Mouse (Mus musculus) ES-Bruce4 (cell line): ENCODE measurements around the gene Pum2. TPM values are rescaled to one million over a fixed set of nuclear protein-coding genes. Genes with fewer than 3 reads are reported as not detected.
A peak's percentile ranks its signal among the peaks of the same experiment; 100 is the strongest.

Source experiments
- H3K27ac ChIP-seq: 2 replicates; pipeline ENCODE4 v1.5.1; 2012; ENCODE audit warnings: low read length, inconsistent platforms; ENCODE audit not compliant: insufficient read depth
- H3K27me3 ChIP-seq: 2 replicates; pipeline ENCODE4 v1.6.1; 2012; ENCODE audit warnings: mild to moderate bottlenecking, low read length, inconsistent platforms; ENCODE audit not compliant: control insufficient read depth, poor library complexity, insufficient read depth, severe bottlenecking
- H3K36me3 ChIP-seq: 2 replicates; pipeline ENCODE4 v1.6.1; 2012; ENCODE audit warnings: inconsistent platforms, mild to moderate bottlenecking, low read length, moderate library complexity; ENCODE audit not compliant: control insufficient read depth, poor library complexity, insufficient read depth, severe bottlenecking
- H3K4me1 ChIP-seq: one replicate; pipeline ENCODE4 v1.8.1; 2011; ENCODE audit warnings: low read length; ENCODE audit not compliant: control insufficient read depth, insufficient read depth
- H3K4me3 ChIP-seq: 2 replicates; pipeline ENCODE4 v1.5.1; 2011; ENCODE audit warnings: low read depth, mild to moderate bottlenecking, low read length
- H3K9ac ChIP-seq: 2 replicates; pipeline ENCODE4 v1.6.1; 2012; ENCODE audit warnings: low read depth, mild to moderate bottlenecking, inconsistent platforms; ENCODE audit not compliant: poor library complexity, severe bottlenecking
- H3K9me3 ChIP-seq: replicated peaks from 2 replicates; pipeline ENCODE4 v1.6.1; 2012; ENCODE audit warnings: mild to moderate bottlenecking, low read length, inconsistent platforms; ENCODE audit not compliant: control insufficient read depth, poor library complexity, insufficient read depth, severe bottlenecking
- CTCF ChIP-seq: IDR thresholded peaks from one replicate; pipeline ENCODE4 v1.8.1; 2011; ENCODE audit warnings: low read depth, low read length
- EP300 ChIP-seq: IDR thresholded peaks from 2 replicates; pipeline ENCODE4 v1.6.1; 2011; ENCODE audit warnings: low read depth, low read length; ENCODE audit not compliant: insufficient read depth
- POLR2A ChIP-seq: IDR thresholded peaks from one replicate; pipeline ENCODE4 v1.8.1; 2011; ENCODE audit warnings: low read length; ENCODE audit not compliant: insufficient read depth
- polyA plus RNA-seq: library from polyadenylated mRNA; stranded (reverse); fragments of >200 nt; gene quantifications from 2 replicates; pipeline ENCODE4 v1.2.4, GENCODE M21; 2011; ENCODE audit warnings: low read depth; ENCODE audit not compliant: missing spikeins, insufficient read depth, insufficient read length

Gene Pum2
- polyA plus RNA-seq, 1 experiment, result 210 TPM

- no peak overlapping the region for H3K9ac ChIP-seq
- TF ChIP-seq POLR2A (no peak), EP300 (no peak), CTCF (no peak)
- no peak overlapping the region for H3K27ac ChIP-seq
- H3K4me1 ChIP-seq, result no peaks in the 10 kb centered on the region
- H3K9me3 ChIP-seq, result no peaks in the 10 kb centered on the region
- no peaks in the 10 kb centered on the region for H3K27me3 ChIP-seq
- H3K36me3 ChIP-seq, result no peaks in the 10 kb centered on the region
- no peak overlapping the region for H3K4me3 ChIP-seq
Measured at GRCm38 (mm10) chr12:8662721-8663120, 11.2 kb upstream of the Pum2 start.

DNA sequence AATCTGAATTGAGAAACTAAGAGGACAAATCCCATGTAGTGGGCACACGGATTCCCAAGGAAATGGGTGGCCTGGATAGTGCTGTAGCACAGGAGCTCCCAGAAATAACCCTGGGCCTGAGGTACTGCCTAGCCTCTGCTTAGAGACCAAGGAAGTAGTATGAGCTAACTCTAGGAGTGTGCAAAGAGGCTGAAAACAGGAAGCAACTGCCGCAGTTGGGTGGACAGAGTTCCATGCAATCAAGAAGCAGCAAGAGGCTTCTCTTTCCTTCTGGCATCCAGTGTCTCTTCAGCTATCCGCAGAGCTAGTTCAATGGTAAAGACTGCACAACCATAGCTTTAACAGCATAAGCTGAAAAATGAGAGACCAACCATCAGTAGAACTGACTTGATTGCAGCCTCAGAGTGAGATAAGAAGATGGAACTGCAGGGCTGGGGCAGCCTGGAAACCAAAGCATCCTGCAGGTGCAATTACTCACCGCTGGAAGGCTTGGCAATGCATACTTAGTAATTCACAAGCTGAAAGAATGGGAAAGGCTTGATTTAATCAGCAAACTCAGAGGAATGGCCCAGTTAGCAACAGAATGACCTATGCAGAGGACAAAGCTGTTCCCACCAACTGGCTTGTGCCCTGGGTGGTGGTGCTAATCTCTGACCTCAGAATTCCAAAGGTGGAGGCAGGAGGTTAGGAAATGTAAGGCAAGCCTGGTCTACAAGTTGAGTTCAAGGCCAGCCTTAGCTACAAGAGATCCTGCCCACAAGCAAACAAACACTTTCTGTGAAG, 6.3 kb upstream of the Pum2 start:
- no peaks in the 10 kb centered on the region for H3K36me3 ChIP-seq
- H3K9ac ChIP-seq, result no peak overlapping the region
- H3K27me3 ChIP-seq, result no peaks in the 10 kb centered on the region
- TF ChIP-seq POLR2A (no peak), EP300 (no peak), CTCF (no peak)
- no peak overlapping the region for H3K27ac ChIP-seq
- H3K4me3 ChIP-seq, result no peak overlapping the region
- H3K9me3 ChIP-seq, result no peaks in the 10 kb centered on the region
- no peaks in the 10 kb centered on the region for H3K4me1 ChIP-seq

DNA sequence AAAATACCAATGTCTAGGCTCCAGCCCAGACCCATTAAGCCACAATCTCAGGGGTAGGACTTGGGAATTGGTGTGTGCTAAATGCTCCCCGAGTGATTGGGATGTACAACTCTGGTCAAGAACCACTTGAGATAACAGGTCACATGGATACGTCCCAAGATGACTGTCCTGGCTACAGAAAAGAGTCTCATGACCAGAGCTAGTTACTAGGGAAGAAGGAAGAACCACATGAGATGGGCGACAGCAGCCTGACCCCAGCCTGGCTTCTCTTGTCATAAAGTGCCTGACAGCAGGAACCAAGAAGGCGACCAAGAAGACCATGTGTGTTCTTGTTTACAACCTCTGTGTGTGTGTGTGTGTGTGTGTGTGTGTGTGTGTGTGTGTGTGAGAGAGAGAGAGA, 4.5 kb upstream of the Pum2 start:
- H3K4me1 ChIP-seq, result no peaks in the 10 kb centered on the region
- H3K9ac ChIP-seq, result no peak overlapping the region

DNA sequence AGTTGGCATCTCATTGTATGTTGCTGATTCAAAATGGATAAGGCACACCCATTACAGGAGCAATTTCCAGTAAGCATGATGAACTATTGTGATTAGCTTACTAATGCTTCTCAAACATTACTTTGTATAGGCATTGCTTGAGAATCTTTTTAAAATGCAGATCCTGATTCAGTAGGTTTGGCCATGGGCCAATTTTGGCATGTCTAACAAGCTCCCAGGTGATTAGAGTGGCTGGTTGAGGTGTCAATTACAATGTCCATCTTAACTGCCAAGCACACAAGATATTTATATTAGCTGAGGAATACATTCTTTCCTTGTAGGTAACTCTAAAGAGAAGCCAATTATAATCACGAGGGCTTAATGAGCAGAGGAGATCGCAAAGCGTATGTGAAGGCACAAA, 4.1 kb upstream of the Pum2 start:
- Histone ChIP-seq H3K27ac (no peak overlapping the region), H3K9me3 (no peaks in the 10 kb centered on the region), H3K27me3 (no peaks in the 10 kb centered on the region), H3K36me3 (no peaks in the 10 kb centered on the region), H3K4me3 (no peak overlapping the region), H3K9ac (no peak overlapping the region), H3K4me1 (no peaks in the 10 kb centered on the region)
- TF ChIP-seq CTCF (no peak), EP300 (no peak), POLR2A (no peak)

More for the DNA sequence above, 4.5 kb upstream of the Pum2 start:
- Histone ChIP-seq H3K9me3 (no peaks in the 10 kb centered on the region), H3K27ac (no peak overlapping the region), H3K4me3 (no peak overlapping the region), H3K27me3 (no peaks in the 10 kb centered on the region), H3K36me3 (no peaks in the 10 kb centered on the region)
- TF ChIP-seq CTCF, result no peak
- no peak for TF ChIP-seq POLR2A
- no peak for TF ChIP-seq EP300

GRCm38 (mm10) chr12:8673121-8673973, 587 bp upstream of the Pum2 start:
- TF ChIP-seq EP300 (no peak), CTCF (no peak), POLR2A (no peak)
- Histone ChIP-seq H3K4me3 (peak overlapping the region; percentile 89), H3K27me3 (no peaks in the 10 kb centered on the region), H3K36me3 (peaks cover 9% of the 10 kb centered on the region), H3K9ac (peak overlapping the region; percentile 99), H3K4me1 (peaks cover 2% of the 10 kb centered on the region), H3K9me3 (no peaks in the 10 kb centered on the region), H3K27ac (peak overlapping the region; percentile 64)

DNA sequence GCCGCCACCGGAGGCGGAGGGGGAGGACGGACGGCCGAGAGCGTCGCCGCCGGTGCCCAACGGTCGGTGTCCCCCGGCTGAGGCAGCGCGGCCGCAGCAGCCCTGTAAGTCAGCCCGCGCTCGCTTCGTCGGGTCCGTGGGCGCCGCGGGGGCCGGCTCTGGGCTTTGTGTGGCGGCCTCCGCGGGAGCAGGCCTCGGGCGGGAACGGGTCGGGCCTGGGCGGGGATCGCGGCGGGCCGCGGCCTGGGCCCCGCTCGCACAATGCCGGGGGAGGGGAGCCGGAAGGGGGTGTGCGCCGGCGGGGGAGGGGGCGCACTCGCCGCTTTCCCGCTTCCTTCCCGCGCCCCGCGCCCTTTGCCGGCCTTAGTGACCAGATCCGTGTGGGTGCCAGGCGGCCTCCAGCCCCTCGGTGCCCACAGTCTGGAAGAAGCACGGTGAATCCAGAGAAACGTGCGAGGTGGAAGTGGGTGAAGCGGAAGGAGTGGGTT, 487 bp downstream of the Pum2 start:
- Histone ChIP-seq H3K27me3 (no peaks in the 10 kb centered on the region), H3K27ac (peak overlapping the region; percentile 42; the same call in 1 of the 2 replicates), H3K9me3 (no peaks in the 10 kb centered on the region), H3K4me3 (peak overlapping the region; percentile 100), H3K36me3 (peaks cover 9% of the 10 kb centered on the region), H3K4me1 (peaks cover 2% of the 10 kb centered on the region), H3K9ac (peak overlapping the region; percentile 99)
- TF ChIP-seq EP300, result no peak
- no peak for TF ChIP-seq CTCF
- TF ChIP-seq POLR2A, result no peak
